Mouse (Mus musculus): Measurements from ENCODE around the gene Mrpl51.

- TF ChIP-seq CTCF (IDR thresholded peaks at IDR 0.05; ENCODE audit: insufficient read depth, low read depth, low read length) (no peak), POLR2A (IDR thresholded peaks at IDR 0.05; ENCODE audit: insufficient read depth, low read depth, low read length) (no peak)
Observed at GRCm38 (mm10) chr6:125159773-125160557, 31.6 kb upstream of the Mrpl51 start.

Measured in olfactory bulb, adult 2 months (tissue).